Comparison of ENCODE assay signal across 8 mouse cellular contexts in the genomic region with DNA sequence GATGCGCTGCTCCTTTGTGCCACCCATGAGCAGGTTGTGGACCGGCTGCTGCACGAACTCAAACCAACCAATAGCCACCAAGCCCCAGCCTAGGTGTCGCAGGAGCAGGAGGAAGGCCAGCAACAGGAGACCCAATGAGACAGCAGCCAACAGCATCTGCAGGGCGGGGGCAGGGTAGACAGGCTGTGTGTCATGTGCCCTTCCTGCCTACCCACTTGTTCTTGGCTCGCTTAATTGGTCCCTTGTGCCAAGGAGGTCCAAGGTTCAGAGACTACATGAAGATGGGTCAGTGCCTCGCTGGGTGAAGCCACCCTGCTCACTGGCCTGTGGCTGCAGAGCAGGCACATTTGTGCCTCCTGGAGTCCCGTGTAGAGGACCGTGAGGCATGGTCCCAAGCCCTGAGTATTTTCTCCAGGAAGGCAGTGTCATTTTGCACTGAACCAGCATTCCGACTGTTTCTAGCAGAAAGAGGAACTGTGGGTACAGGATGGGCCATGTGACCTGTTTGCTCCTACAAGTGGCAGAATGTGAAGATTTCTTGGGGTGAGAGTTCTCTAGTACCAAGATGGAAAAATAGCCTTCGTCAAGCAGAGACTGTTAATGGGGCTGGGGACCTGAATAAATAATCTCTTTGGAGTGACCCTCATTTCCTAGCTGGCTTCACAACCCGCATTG. TPM values are rescaled to one million over a fixed set of nuclear protein-coding genes. Genes with fewer than 3 reads are reported as not detected.
A peak's percentile ranks its signal among the peaks of the same experiment; 100 is the strongest.
DNase-seq lines count a peak whose midpoint lies in the region; ATAC-seq lines count a peak whose summit lies in the region.

No protein-coding gene starts in this region.

- H3K4me3 ChIP-seq in embryonic facial prominence, embryonic 10.5 days = no peak overlapping the region
- H3K4me3 ChIP-seq in megakaryocyte, embryonic 14.5 days (replicated peaks) = peak overlapping the region; percentile 84

- intact Hi-C loops in left cerebral cortex, postnatal 4 days (cut with DNase I) = no loop called here

- H3K36me3 ChIP-seq in embryonic facial prominence, embryonic 10.5 days (replicated peaks) = peaks cover 82% of the 10 kb centered on the region
- peaks cover 93% of the 10 kb centered on the region for H3K36me3 ChIP-seq in megakaryocyte, embryonic 14.5 days (replicated peaks; ENCODE audit: low read length)

- no peak for ATAC-seq in inflammation-experienced regulatory T-cells, adult 6 months

- no peaks in the 10 kb centered on the region for H3K9me3 ChIP-seq in embryonic facial prominence, embryonic 10.5 days
- H3K9me3 ChIP-seq in megakaryocyte, embryonic 14.5 days = no peaks in the 10 kb centered on the region

- 0 out of 2 replicates have a peak overlapping the region, but pooled peaks have one; percentile 19 for H3K27ac ChIP-seq in embryonic facial prominence, embryonic 10.5 days (replicated peaks)

- H3K27me3 ChIP-seq in embryonic facial prominence, embryonic 10.5 days (replicated peaks; ENCODE audit: low read depth, poor library complexity, severe bottlenecking) = no peaks in the 10 kb centered on the region
- no peaks in the 10 kb centered on the region for H3K27me3 ChIP-seq in megakaryocyte, embryonic 14.5 days (replicated peaks)

- H3K4me1 ChIP-seq in embryonic facial prominence, embryonic 10.5 days = peaks cover 34% of the 10 kb centered on the region
- peaks cover 66% of the 10 kb centered on the region for H3K4me1 ChIP-seq in megakaryocyte, embryonic 14.5 days

- 83% methylated on average over 12 of the region's 12 CpGs for WGBS in embryonic facial prominence, embryonic 10.5 days

- peak; percentile 53 for DNase-seq in left cerebral cortex, postnatal 4 days
- no peak for DNase-seq in left cerebral cortex, adult 11 months (ENCODE audit: low spot score)
- DNase-seq in adrenal gland, adult 2 months = peak; percentile 93
- DNase-seq in embryonic facial prominence, embryonic 10.5 days (ENCODE audit: low spot score) = no peak
- peak; percentile 84 for DNase-seq in kidney, adult 18-20 months
- DNase-seq in natural killer cell, adult 2 months (ENCODE audit: low spot score in 2 of 2) = no peak

RNA-seq across cellular contexts. Expression of a gene that starts 14.2 kb away (rescaled TPM):
- total RNA-seq in left cerebral cortex, postnatal 4 days (2021) = 10 to 100 TPM; 22.2 to 24.0 TPM
- 10 to 100 TPM; 73.3 TPM for total RNA-seq in adrenal gland, adult 2 months (2021)
- 50.3 and 64.6 TPM in 2 replicates for polyA plus RNA-seq in adrenal gland, adult 2 months (2012; rRNA removed)
- 27.9 and 32.3 TPM in 2 replicates for polyA plus RNA-seq in embryonic facial prominence, embryonic 10.5 days (2016; fragmentation: Nextera tagmentation; extraction: Ambion mirVana)
- 6.9 TPM in 1 of 2 replicates, not detected in the other for polyA plus RNA-seq in megakaryocyte, embryonic 14.5 days (2012; ENCODE audit: insufficient read depth, low replicate concordance)
- 10 to 100 TPM; 15.9 to 21.2 (median 20.4) TPM for polyA plus RNA-seq in inflammation-experienced regulatory T-cells, adult 6 months (2017; shearing (Covaris generic))

RNA-seq across cellular contexts. Expression of a gene that starts 14.7 kb away (rescaled TPM):
- total RNA-seq in left cerebral cortex, postnatal 4 days (2021) = 10 to 100 TPM; 55.5 to 57.3 TPM
- 100 to 1,000 TPM; 203 to 288 TPM for total RNA-seq in adrenal gland, adult 2 months (2021)
- 407 and 432 TPM in 2 replicates for polyA plus RNA-seq in adrenal gland, adult 2 months (2012; rRNA removed)
- polyA plus RNA-seq in embryonic facial prominence, embryonic 10.5 days (2016; fragmentation: Nextera tagmentation; extraction: Ambion mirVana) = 56.2 and 58.4 TPM in 2 replicates
- polyA plus RNA-seq in megakaryocyte, embryonic 14.5 days (2012; ENCODE audit: insufficient read depth, low replicate concordance) = 52.8 and 53.5 TPM in 2 replicates
- 10 to 100 TPM; 51.4 to 56.7 (median 52.3) TPM for polyA plus RNA-seq in inflammation-experienced regulatory T-cells, adult 6 months (2017; shearing (Covaris generic))

Comparison
In these comparisons a context has a peak if more than half of its experiments do, and no peak if none do; other contexts are left out.
1. DNase-seq: peak in left cerebral cortex, postnatal 4 days (single experiment), adrenal gland, adult 2 months (single experiment) and kidney, adult 18-20 months (single experiment); none in left cerebral cortex, adult 11 months (single experiment), embryonic facial prominence, embryonic 10.5 days (single experiment) and natural killer cell, adult 2 months (0 of 2).